Mouse (Mus musculus) adrenal gland, adult 8-10 months (tissue): ENCODE results near the gene Hdac9. TPM values are rescaled to one million over a fixed set of nuclear protein-coding genes. Genes with fewer than 3 reads are reported as not detected.
A peak's percentile ranks its signal among the peaks of the same experiment; 100 is the strongest.
"Not testable (repeated sequence)": the region's sequence is repeated elsewhere in the genome, so short reads cannot be mapped to it uniquely, and the experiment has no call there.

Source experiments
- DNase-seq: peaks from one replicate; pipeline ENCODE4 v3.0.0; 2022
- total RNA-seq, 4 experiments: library from RNA; stranded (reverse); gene quantifications; 2 replicates each; pipeline ENCODE4 v1.2.4; 2022

The Hdac9 gene
- total RNA-seq, 4 experiments from 2014 or later = 0.96 to 2.8 (median 1.9) TPM

DNA sequence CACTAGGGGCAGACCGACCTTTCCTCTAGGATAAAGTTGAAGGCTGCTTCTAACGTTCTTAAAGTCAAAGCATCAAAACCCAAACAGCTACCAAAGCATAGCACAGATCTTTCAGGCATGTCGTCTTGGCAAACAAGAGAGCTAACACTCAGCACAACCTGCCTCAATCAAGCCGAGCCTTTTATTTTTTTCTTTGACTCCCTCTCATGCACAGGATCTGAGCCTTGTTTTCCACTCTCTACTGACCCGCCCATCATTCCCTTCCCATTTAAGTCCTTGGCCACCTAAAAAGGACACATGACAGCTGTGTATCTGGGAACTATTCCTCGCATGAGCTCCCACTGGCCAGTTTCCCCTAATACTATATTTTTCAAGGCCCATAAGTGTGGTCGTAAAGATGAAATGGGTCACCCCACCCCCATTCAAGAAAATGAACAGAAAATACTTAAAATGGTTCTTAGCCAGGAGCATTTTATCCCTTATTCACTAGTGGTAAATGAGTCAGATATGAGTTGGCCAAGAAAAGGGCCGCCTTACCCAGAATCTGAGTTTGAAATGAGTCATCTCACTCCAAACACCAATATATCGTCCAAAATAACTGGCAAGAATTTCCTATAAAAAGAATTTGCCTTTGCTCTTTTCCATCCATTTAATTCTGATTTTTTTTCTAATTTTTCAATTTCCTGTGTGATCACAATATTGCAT lies 840.9 kb downstream of the Hdac9 start:
- no peak for DNase-seq

GRCm38 (mm10) chr12:34052508-34052907 lies 864.4 kb downstream of the Hdac9 start:
- DNase-seq = no peak

DNA sequence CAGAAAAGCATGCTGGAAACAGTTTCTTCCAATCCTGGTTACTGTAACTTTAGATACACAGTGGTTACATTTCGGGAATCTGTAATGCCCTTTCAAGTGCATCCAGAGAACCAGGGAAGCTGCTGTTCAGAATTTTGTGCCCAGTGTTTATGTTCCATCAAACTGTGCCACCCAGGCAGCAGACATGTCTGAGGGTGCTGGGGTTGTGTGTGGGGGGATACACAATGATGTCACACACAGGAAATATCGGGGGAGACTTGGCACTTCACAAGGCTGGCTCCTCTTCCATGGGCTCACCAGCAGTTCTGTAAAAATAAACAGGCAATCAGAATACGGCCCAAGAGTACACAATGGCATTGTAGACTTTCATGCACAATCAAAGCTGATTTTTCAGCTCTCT lies 864.9 kb downstream of the Hdac9 start:
- no peak for DNase-seq

DNA sequence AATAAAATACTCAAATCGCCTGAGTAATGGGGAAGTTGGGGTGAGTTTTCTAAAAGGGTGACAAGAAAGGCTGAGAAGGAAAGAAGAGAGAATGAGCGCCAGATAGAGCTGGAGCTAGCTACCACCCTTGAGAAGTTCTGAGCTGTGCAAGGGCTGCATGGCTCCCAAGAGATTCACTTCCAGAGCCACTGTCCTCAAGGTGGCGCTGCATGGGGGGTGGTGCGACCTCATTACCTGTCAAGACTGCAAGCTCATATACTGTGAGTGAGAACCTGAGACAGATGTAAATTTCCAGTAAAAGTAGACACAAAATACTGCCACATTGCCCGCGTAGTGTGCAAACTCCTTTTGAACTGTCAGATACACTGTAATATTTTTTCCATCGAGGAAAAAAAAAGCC lies 865.8 kb downstream of the Hdac9 start:
- no peak for DNase-seq

DNA sequence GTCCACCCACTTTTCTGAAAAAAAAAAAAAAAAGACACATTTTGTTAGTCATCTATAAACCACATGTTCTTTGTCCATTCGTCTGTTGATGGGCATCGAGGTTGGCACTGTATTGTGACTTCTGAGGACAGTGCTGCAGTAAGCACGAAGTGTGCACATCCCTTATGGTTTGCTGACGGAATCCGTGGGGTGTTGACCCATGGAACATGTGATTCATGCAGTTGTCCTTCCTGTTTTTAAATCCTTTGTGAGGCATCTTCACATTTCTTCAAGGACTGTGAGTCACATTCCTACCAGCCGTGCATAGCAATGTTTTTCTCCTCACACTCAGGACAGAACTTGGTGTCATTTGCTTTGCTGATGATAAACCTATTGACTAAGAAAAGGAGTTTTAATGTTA lies 875.9 kb downstream of the Hdac9 start:
- DNase-seq = peak; percentile 19

GRCm38 (mm10) chr12:34040061-34040460 lies 876.8 kb downstream of the Hdac9 start:
- DNase-seq = no peak

DNA sequence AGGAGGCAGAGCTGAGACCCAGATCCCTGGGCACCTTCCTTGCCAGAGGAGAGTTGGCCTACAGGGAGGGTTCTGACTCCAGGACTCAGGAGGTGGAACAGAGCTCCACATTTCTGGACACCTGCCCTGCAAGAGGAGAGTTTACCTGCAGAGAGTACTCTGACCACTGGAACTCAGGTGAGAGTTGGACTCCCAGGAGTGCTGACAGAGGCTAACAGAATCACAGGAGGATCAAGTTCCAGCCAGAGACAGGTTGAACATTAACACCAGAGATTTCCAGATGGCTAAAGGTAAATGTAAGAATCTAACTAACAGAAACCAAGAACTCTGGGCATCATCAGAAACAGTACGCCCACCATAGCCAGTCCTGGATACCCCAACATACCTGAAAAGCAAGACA lies 907.1 kb downstream of the Hdac9 start:
- DNase-seq = not testable (repeated sequence)

Other genes with a start within 250 kb of the Hdac9 start
- gene Prps1l1, start 67.7 kb upstream of the Hdac9 start, total RNA-seq = not detected
- gene Snx13, start 130.1 kb upstream of the Hdac9 start, total RNA-seq = 10 to 100 TPM; 34.7 to 48.5 (median 43.9) TPM